Mouse (Mus musculus): ENCODE data around the gene Adamts14. TPM values are rescaled to one million over a fixed set of nuclear protein-coding genes. Genes with fewer than 3 reads are reported as not detected.

The Adamts14 gene
- polyA plus RNA-seq, 1 experiment from 2014 or later, result 1.1 TPM

DNA sequence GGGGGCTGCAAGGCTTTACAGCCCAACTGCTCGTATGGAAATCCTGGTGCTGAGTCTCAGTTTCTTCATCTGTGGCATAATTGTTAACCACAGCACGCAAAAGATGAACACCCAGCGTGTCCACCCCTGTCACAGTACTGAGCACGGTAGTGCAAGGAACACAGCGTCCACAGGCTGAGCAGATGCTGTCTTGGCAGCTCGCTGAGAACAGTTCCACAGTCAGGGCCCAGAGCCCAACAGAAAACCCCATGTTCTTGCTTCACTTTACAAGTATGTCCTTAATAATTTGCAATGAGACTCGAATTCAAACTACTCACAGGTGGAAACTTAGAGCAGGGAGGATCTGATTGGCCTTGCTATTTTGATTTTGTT, 592 bp upstream of the Adamts14 start:
- Histone ChIP-seq H3K4me3 (ENCODE audit: low read depth, low read length) (peak overlapping the region; percentile 54; the same call in 1 of the 2 replicates), H3K4me1 (replicated peaks; ENCODE audit: control insufficient read depth, insufficient read depth) (peaks cover 2% of the 10 kb centered on the region; the same call in 1 of the 2 replicates), H3K27ac (replicated peaks) (peak overlapping the region; percentile 80), H3K4me2 (replicated peaks; ENCODE audit: low read depth) (peak overlapping the region; percentile 83), H3K27me3 (ENCODE audit: control insufficient read depth, insufficient read depth, low read length) (no peaks in the 10 kb centered on the region; the same call in 1 of the 2 replicates), H3K36me3 (ENCODE audit: control insufficient read depth, insufficient read depth, low read length) (no peaks in the 10 kb centered on the region), H3K9ac (ENCODE audit: low read length) (peak overlapping the region; percentile 76; the same call in 1 of the 2 replicates), H3K9me3 (ENCODE audit: control insufficient read depth, low read length) (no peaks in the 10 kb centered on the region)
- no peak for ATAC-seq (ENCODE audit: low FRiP score, low TSS enrichment)
- TF ChIP-seq CTCF (IDR thresholded peaks at IDR 0.05; ENCODE audit: low read depth), result no peak
- TF ChIP-seq EP300 (optimal IDR thresholded peaks at IDR 0.05), result no peak
- WGBS, result 46% methylated on average over 7 of the region's 7 CpGs
- DNase-seq (ENCODE audit: low spot score), result no peak

DNA sequence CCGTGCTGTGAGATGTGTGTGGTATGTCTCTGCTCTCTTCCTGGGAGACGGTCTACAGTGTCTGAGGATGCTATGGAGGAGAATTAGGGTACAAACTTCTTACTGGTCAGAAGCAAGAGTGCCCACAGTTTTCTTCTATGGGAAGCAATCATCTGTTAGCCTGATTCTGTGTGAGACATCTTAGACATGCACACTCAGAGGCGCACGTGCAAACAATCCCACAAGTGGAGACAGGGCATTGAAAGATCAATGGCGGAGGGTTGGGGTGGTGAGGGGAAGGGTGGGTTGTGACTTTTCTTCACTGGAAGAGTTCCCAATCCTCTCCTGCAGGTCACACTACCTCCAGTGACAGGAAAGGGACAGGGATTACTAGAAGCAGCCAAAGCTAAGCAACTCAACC, 607 bp downstream of the Adamts14 start:
- peak overlapping the region; percentile 80 for H3K27ac ChIP-seq (replicated peaks)

DNA sequence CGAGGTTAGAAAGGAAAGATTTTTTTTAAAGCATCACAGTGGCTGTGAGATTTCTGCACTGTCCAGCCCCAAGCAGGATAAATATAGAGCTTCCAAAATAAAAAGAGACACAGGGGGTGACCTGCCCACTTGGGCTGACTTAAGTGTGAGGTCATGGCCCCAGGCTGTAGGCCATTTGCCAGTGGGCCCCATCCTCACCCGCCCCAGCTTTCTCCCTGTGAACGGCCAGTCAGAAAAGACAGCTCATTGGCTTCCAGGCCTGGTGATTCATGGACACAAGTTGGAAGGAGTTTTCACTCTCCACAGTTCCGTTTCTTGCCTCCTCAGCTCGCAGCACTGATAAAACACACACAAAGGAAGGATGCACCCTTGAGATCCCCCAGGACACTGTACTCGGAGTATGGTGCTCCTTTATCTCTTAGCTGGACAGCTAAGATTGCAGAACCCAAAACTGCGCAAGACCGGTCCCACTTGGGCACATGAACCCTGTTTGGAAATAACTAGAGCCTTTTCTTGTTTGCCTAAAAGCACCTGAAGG, 1.1 kb downstream of the Adamts14 start:
- peak overlapping the region; percentile 80; the same call in 1 of the 2 replicates for H3K27ac ChIP-seq (replicated peaks)
- no peak for DNase-seq (ENCODE audit: low spot score)
- peaks cover 2% of the 10 kb centered on the region; the same call in 1 of the 2 replicates for H3K4me1 ChIP-seq (replicated peaks; ENCODE audit: control insufficient read depth, insufficient read depth)
- TF ChIP-seq CTCF (IDR thresholded peaks at IDR 0.05; ENCODE audit: low read depth) (no peak), EP300 (optimal IDR thresholded peaks at IDR 0.05) (no peak)
- peak overlapping the region; percentile 54 for H3K4me3 ChIP-seq (ENCODE audit: low read depth, low read length)
- H3K27me3 ChIP-seq (ENCODE audit: control insufficient read depth, insufficient read depth, low read length), result no peaks in the 10 kb centered on the region; the same call in 1 of the 2 replicates
- no peak for ATAC-seq (ENCODE audit: low FRiP score, low TSS enrichment)
- 44% methylated on average over 8 of the region's 8 CpGs for WGBS
- H3K4me2 ChIP-seq (replicated peaks; ENCODE audit: low read depth), result peak overlapping the region; percentile 83
- peak overlapping the region; percentile 76; the same call in 1 of the 2 replicates for H3K9ac ChIP-seq (ENCODE audit: low read length)
- H3K9me3 ChIP-seq (ENCODE audit: control insufficient read depth, low read length), result no peaks in the 10 kb centered on the region
- no peaks in the 10 kb centered on the region for H3K36me3 ChIP-seq (ENCODE audit: control insufficient read depth, insufficient read depth, low read length)

More for the DNA sequence above, 607 bp downstream of the Adamts14 start:
- peaks cover 2% of the 10 kb centered on the region; the same call in 1 of the 2 replicates for H3K4me1 ChIP-seq (replicated peaks; ENCODE audit: control insufficient read depth, insufficient read depth)
- no peaks in the 10 kb centered on the region for H3K36me3 ChIP-seq (ENCODE audit: control insufficient read depth, insufficient read depth, low read length)
- H3K9ac ChIP-seq (ENCODE audit: low read length), result peak overlapping the region; percentile 76
- no peak for ATAC-seq (ENCODE audit: low FRiP score, low TSS enrichment)
- WGBS, result 47% methylated on average over 5 of the region's 5 CpGs
- peak overlapping the region; percentile 83 for H3K4me2 ChIP-seq (replicated peaks; ENCODE audit: low read depth)
- DNase-seq (ENCODE audit: low spot score), result no peak
- no peaks in the 10 kb centered on the region; the same call in 1 of the 2 replicates for H3K27me3 ChIP-seq (ENCODE audit: control insufficient read depth, insufficient read depth, low read length)
- no peak for TF ChIP-seq CTCF (IDR thresholded peaks at IDR 0.05; ENCODE audit: low read depth)
- no peak for TF ChIP-seq EP300 (optimal IDR thresholded peaks at IDR 0.05)
- H3K4me3 ChIP-seq (ENCODE audit: low read depth, low read length), result peak overlapping the region; percentile 54
- H3K9me3 ChIP-seq (ENCODE audit: control insufficient read depth, low read length), result no peaks in the 10 kb centered on the region

DNA sequence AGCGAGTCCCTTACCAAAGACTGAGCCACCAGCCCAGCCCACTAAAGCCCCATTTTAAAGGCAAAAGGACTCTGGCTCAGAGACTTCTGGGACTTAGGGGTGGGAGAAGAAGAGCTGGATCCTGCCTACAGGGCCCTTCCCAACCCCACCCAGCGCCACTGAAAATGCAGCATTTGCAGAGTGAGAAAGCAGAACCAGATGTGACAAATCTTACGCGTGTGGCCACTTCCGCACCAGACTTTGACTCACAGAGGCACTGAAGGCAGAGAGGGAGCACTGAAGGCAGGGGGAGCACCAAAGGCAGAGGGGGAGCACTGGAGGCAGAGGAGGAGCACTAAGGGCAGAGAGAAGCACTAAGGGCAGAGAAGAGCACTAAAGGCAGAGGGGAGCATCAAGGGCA, 5.9 kb downstream of the Adamts14 start:
- DNase-seq (ENCODE audit: low spot score) (no peak), ATAC-seq (ENCODE audit: low FRiP score, low TSS enrichment) (no peak)
- H3K36me3 ChIP-seq (ENCODE audit: control insufficient read depth, insufficient read depth, low read length), result no peaks in the 10 kb centered on the region
- H3K4me3 ChIP-seq (ENCODE audit: low read depth, low read length), result no peak overlapping the region
- H3K4me2 ChIP-seq (replicated peaks; ENCODE audit: low read depth), result no peak overlapping the region
- no peaks in the 10 kb centered on the region; the same call in 1 of the 2 replicates for H3K27me3 ChIP-seq (ENCODE audit: control insufficient read depth, insufficient read depth, low read length)
- 88% methylated on average over 5 of the region's 5 CpGs for WGBS
- no peaks in the 10 kb centered on the region for H3K9me3 ChIP-seq (ENCODE audit: control insufficient read depth, low read length)
- H3K9ac ChIP-seq (ENCODE audit: low read length), result no peak overlapping the region
- H3K27ac ChIP-seq (replicated peaks), result no peak overlapping the region
- H3K4me1 ChIP-seq (replicated peaks; ENCODE audit: control insufficient read depth, insufficient read depth), result no peaks in the 10 kb centered on the region
- TF ChIP-seq EP300 (optimal IDR thresholded peaks at IDR 0.05), result no peak
- no peak for TF ChIP-seq CTCF (IDR thresholded peaks at IDR 0.05; ENCODE audit: low read depth)

DNA sequence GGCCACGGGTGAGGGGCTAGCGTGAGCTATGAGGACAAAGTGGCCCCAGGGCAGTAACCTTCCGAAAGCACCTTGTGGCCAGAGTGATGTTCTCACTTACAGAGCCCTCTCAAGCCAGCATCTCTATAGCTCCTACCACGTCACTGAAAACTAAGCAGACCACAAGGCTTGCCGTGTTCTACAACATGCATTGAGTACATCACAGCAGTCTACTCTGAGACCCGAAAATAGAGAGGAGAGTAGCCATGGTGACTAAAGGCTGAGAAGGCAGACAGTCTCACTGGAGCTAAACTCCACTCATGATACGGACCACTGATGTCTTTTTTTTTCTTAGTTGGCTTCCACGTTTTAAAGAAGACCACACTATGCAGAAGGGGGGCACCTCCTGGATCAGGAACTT, 9.6 kb downstream of the Adamts14 start:
- Histone ChIP-seq H3K27me3 (ENCODE audit: control insufficient read depth, insufficient read depth, low read length) (no peaks in the 10 kb centered on the region), H3K4me3 (ENCODE audit: low read depth, low read length) (no peak overlapping the region), H3K4me2 (replicated peaks; ENCODE audit: low read depth) (no peak overlapping the region), H3K36me3 (ENCODE audit: control insufficient read depth, insufficient read depth, low read length) (no peaks in the 10 kb centered on the region), H3K9me3 (ENCODE audit: control insufficient read depth, low read length) (no peaks in the 10 kb centered on the region), H3K9ac (ENCODE audit: low read length) (no peak overlapping the region), H3K4me1 (replicated peaks; ENCODE audit: control insufficient read depth, insufficient read depth) (no peaks in the 10 kb centered on the region), H3K27ac (replicated peaks) (no peak overlapping the region)
- 76% methylated on average over 8 of the region's 8 CpGs for WGBS
- TF ChIP-seq CTCF (IDR thresholded peaks at IDR 0.05; ENCODE audit: low read depth) (no peak), EP300 (optimal IDR thresholded peaks at IDR 0.05) (no peak)
- DNase-seq (ENCODE audit: low spot score) (no peak), ATAC-seq (ENCODE audit: low FRiP score, low TSS enrichment) (no peak)

Data from stomach, postnatal 0 days (tissue).